Mouse (Mus musculus) limb, embryonic 14.5 days (tissue): ENCODE results near the gene Rnf169. TPM values are rescaled to one million over a fixed set of nuclear protein-coding genes. Genes with fewer than 3 reads are reported as not detected.

Experiments used
- ATAC-seq: fragments of 200-750 bp; cut with Nextera tagmentation; 2 replicates; pipeline ENCODE4 v1.8.0; 2017; ENCODE audit warnings: low read depth, moderate number of reproducible peaks, moderate TSS enrichment; ENCODE audit not compliant: low FRiP score
- DNase-seq: peaks from one replicate; pipeline ENCODE4 v3.0.0-alpha.2; 2015; ENCODE audit warnings: low spot score
- H3K27ac ChIP-seq: fragments of 300-500 bp; sonication (generic); replicated peaks from 2 replicates; pipeline ENCODE4 v1.5.1; 2014; ENCODE audit warnings: low read depth, mild to moderate bottlenecking, low read length, moderate library complexity, mixed read lengths
- H3K27me3 ChIP-seq: fragments of 300-500 bp; sonication (generic); 2 replicates; pipeline ENCODE4 v1.6.1; 2014; ENCODE audit warnings: low read length, mixed read lengths; ENCODE audit not compliant: control insufficient read depth, insufficient read depth
- H3K36me3 ChIP-seq: fragments of 300-500 bp; sonication (generic); 2 replicates; pipeline ENCODE4 v1.6.1; 2014; ENCODE audit warnings: mild to moderate bottlenecking, low read length, moderate library complexity, mixed read lengths; ENCODE audit not compliant: control insufficient read depth, insufficient read depth
- H3K4me1 ChIP-seq: fragments of 300-500 bp; sonication (generic); 2 replicates; pipeline ENCODE4 v1.6.1; 2014; ENCODE audit warnings: antibody characterized with exemption, low read length, mixed read lengths; ENCODE audit not compliant: control insufficient read depth, insufficient read depth
- H3K4me2 ChIP-seq: fragments of 300-500 bp; sonication (generic); replicated peaks from 2 replicates; pipeline ENCODE4 v1.6.1; 2014; ENCODE audit warnings: low read depth, mild to moderate bottlenecking, low read length, moderate library complexity; ENCODE audit not compliant: severe bottlenecking
- H3K4me3 ChIP-seq: fragments of 300-500 bp; sonication (generic); replicated peaks from 2 replicates; pipeline ENCODE4 v1.5.1; 2014; ENCODE audit warnings: low read length
- H3K9ac ChIP-seq: fragments of 300-500 bp; sonication (generic); 2 replicates; pipeline ENCODE4 v1.6.1; 2014; ENCODE audit warnings: mild to moderate bottlenecking, low read depth, low read length, moderate library complexity; ENCODE audit not compliant: severe bottlenecking
- H3K9me3 ChIP-seq: fragments of 300-500 bp; sonication (generic); 2 replicates; pipeline ENCODE4 v1.6.1; 2016; ENCODE audit warnings: low read length; ENCODE audit not compliant: control insufficient read depth
- POLR2A ChIP-seq: fragments of 200-500 bp; IDR thresholded peaks from 2 replicates; pipeline ENCODE4 v1.8.0; 2012; ENCODE audit warnings: inconsistent platforms, mild to moderate bottlenecking, moderate library complexity, borderline replicate concordance; ENCODE audit not compliant: insufficient read depth, insufficient read length; ENCODE audit errors: extremely low read depth
- WGBS: fragments of 180-500 bp; shearing (Covaris S2); extraction: QIAGEN DNeasy Blood & Tissue Kit; methylation state at CpG from one replicate; pipeline ENCODE4 v1.1.7; 2014; 5-methylcytosine and 5-hydroxymethylcytosine counted together
- polyA plus RNA-seq, 2 experiments: library from polyadenylated mRNA; depleted of rRNA in 1 of 2; stranded (reverse) in 1 of 2; unstranded in 1 of 2; fragments of >200 nt; fragmentation: Nextera tagmentation in 1 of 2; extraction: Ambion mirVana in 1 of 2; gene quantifications; 2 replicates each; pipeline versions ENCODE4 v1.2.1 to v1.2.3; 2012 to 2014

Gene Rnf169
- polyA plus RNA-seq, 2 experiments: 7.3 to 9.7 TPM

DNA sequence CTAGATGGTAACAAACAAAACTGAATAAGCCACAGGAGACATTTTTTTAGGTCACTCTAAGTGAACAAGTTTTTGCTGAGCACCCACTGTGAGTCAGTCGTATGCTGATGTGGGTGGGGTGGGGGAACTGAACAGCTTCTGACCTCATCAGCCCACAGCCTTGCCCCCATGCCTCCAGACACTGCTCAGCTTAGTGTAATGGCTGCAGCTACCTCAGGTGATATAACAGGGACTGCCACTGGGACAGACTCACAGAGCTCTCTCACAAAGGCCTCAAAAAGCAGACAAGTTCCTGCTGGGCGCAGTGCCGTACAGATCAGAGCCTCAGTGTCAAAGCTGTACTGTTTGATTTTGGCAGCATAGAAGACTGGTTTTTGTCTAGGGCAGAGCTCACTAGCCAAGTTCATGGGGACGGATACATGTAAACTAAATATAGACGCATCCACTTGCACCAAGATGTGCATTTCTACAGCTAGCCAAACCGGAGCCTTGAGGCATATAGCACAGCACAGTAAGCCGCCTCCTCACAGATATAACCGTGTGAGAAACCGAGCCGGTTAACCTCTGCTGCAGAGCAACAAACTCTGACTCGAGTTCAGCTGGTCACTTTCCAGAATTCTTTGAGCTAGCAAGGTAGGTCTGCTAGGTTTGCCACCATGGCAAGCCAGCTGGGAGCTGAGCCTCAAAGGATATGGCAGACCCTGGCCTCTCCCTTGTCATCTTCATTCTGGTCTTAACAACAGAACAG lies 77.2 kb downstream of the Rnf169 start:
- Histone ChIP-seq H3K27me3 (no peaks in the 10 kb centered on the region), H3K4me3 (no peak overlapping the region), H3K4me2 (no peak overlapping the region), H3K36me3 (no peaks in the 10 kb centered on the region), H3K4me1 (no peaks in the 10 kb centered on the region), H3K9ac (no peak overlapping the region), H3K9me3 (no peaks in the 10 kb centered on the region), H3K27ac (no peak overlapping the region)
- no peak for TF ChIP-seq POLR2A
- ATAC-seq (no peak), DNase-seq (no peak)
- 69% methylated on average over 11 of the region's 11 CpGs for WGBS

DNA sequence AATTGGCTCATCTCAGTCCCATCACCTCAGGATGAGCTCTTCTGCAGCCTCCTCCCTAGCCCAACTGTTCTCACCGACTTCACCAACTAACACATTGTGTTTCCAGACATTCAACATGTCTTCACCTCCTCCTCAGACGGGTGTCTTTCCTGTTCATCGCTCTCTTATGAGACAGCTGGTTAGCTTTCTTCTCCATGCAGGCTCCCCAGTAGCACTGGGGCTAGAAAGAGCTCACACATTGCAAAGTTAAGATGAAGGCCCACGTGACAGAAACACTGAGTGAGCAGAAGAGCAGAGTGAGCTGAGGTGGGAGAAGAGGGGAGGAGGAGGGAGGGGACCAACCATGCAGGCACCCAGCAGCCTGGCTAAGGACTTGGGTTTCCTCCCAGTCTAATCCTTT lies 78.0 kb downstream of the Rnf169 start:
- Histone ChIP-seq H3K36me3 (no peaks in the 10 kb centered on the region), H3K27me3 (no peaks in the 10 kb centered on the region), H3K27ac (no peak overlapping the region), H3K9ac (no peak overlapping the region), H3K4me3 (no peak overlapping the region), H3K4me2 (no peak overlapping the region), H3K4me1 (no peaks in the 10 kb centered on the region), H3K9me3 (no peaks in the 10 kb centered on the region)
- TF ChIP-seq POLR2A: no peak
- DNase-seq (no peak), ATAC-seq (no peak)
- 65% methylated on average over 4 of the region's 4 CpGs for WGBS

DNA sequence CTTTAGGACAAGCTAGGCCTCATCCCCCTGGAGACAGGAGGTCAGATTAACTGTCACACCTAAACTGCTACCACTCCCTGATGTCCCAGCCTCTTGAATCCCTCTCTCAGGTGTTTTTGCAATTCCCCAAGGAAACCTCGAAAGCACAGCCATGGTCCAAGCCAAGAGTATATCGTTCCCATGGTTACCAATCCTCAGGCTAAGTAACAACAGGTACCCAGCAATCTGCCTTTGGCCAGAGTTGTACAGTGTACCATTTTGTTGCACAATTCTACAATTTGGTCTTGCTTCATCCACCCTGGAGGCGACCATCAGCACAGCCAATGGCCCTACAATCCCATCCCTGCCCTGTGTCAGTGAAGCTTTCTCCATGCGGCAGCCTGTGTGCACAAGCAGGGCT lies 83.3 kb downstream of the Rnf169 start:
- Histone ChIP-seq H3K4me3 (no peak overlapping the region), H3K27me3 (no peaks in the 10 kb centered on the region), H3K36me3 (no peaks in the 10 kb centered on the region), H3K9ac (no peak overlapping the region), H3K9me3 (no peaks in the 10 kb centered on the region), H3K4me1 (no peaks in the 10 kb centered on the region), H3K27ac (no peak overlapping the region), H3K4me2 (no peak overlapping the region)
- no peak for DNase-seq
- TF ChIP-seq POLR2A: no peak
- 82% methylated on average over 4 of the region's 4 CpGs for WGBS
- ATAC-seq: no peak

DNA sequence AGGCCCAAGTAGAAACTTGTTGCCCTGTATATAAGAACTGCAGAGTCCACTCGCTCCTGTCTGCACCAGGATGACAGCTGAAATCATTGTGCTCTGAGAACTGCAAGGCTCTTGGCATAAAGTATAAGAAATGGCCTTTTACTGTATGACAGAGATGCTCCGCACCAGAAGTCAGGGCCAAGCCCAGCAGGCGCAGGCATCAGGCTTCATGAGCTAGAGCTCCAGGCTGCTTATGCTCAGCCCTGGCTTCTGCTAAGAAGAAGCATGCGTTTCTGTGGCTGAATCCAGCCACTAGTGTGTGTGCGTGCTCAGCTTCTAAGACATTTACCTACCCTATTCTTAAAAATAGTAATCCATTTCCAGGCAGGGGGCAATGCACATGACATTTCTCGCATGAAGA lies 85.8 kb downstream of the Rnf169 start:
- Histone ChIP-seq H3K9ac (no peak overlapping the region), H3K9me3 (no peaks in the 10 kb centered on the region), H3K4me1 (no peaks in the 10 kb centered on the region), H3K27ac (no peak overlapping the region), H3K36me3 (no peaks in the 10 kb centered on the region), H3K27me3 (no peaks in the 10 kb centered on the region), H3K4me3 (no peak overlapping the region), H3K4me2 (no peak overlapping the region)
- ATAC-seq (no peak), DNase-seq (no peak)
- TF ChIP-seq POLR2A: no peak
- WGBS: 86% methylated on average over 6 of the region's 6 CpGs

DNA sequence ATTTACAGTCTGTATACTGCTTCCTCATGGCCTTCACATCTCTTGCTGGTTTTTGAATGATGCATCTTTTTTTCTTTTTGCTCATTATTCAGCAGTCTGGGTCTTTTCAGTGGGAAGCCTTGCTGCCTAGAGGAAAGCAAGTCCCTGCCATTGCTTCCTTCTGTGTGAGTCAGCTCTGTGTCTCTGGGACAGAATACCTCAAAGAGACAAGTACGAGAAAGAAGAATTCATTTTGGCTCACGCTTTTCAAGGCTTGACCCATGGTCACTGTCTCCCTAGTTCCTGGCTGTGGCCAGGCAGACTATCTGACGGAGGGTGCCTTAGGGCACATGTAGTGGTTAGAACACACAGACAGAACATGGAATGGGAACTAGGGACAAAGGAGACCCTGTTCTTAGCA lies 86.3 kb downstream of the Rnf169 start:
- 78% methylated on average over 3 of the region's 3 CpGs for WGBS
- H3K4me1 ChIP-seq: no peaks in the 10 kb centered on the region
- no peak for ATAC-seq
- no peak for TF ChIP-seq POLR2A
- H3K9me3 ChIP-seq: no peaks in the 10 kb centered on the region
- no peaks in the 10 kb centered on the region for H3K27me3 ChIP-seq
- DNase-seq: no peak
- no peak overlapping the region for H3K27ac ChIP-seq
- no peak overlapping the region for H3K4me2 ChIP-seq
- H3K4me3 ChIP-seq: no peak overlapping the region
- H3K36me3 ChIP-seq: no peaks in the 10 kb centered on the region
- H3K9ac ChIP-seq: no peak overlapping the region
